Mouse (Mus musculus): Measurements from ENCODE around the gene Aipl1.

- no peak for TF ChIP-seq POLR2A (IDR thresholded peaks at IDR 0.05; ENCODE audit: borderline replicate concordance, insufficient read depth, low read length)
- peak; percentile 85 for TF ChIP-seq CTCF (IDR thresholded peaks at IDR 0.05; ENCODE audit: borderline replicate concordance, insufficient read depth, low read depth, low read length)
Observed at GRCm38 (mm10) chr11:72024193-72024781, 13.0 kb downstream of the Aipl1 start.
